Mouse (Mus musculus) heart, embryonic 15.5 days (tissue): ENCODE data around the gene Lrrc8d. TPM values are rescaled to one million over a fixed set of nuclear protein-coding genes. Genes with fewer than 3 reads are reported as not detected.
A peak's percentile ranks its signal among the peaks of the same experiment; 100 is the strongest.

Experiments
- ATAC-seq: fragments of 200-750 bp; cut with Nextera tagmentation; replicated peaks from 2 replicates; pipeline ENCODE4 v1.8.0; 2017; ENCODE audit warnings: low read depth, moderate TSS enrichment; ENCODE audit not compliant: insufficient number of reproducible peaks, insufficient read depth, low FRiP score
- H3K27ac ChIP-seq: fragments of 300-500 bp; sonication (generic); 2 replicates; pipeline ENCODE4 v1.5.1; 2015; ENCODE audit warnings: mild to moderate bottlenecking, inconsistent platforms
- H3K27me3 ChIP-seq: fragments of 300-500 bp; sonication (generic); 2 replicates; pipeline ENCODE4 v1.6.1; 2015; ENCODE audit warnings: inconsistent platforms
- H3K36me3 ChIP-seq: fragments of 300-500 bp; sonication (generic); 2 replicates; pipeline ENCODE4 v1.6.1; 2015; ENCODE audit warnings: mild to moderate bottlenecking, inconsistent platforms
- H3K4me1 ChIP-seq: fragments of 300-500 bp; sonication (generic); replicated peaks from 2 replicates; pipeline ENCODE4 v1.6.1; 2015; ENCODE audit warnings: inconsistent platforms
- H3K4me2 ChIP-seq: fragments of 300-500 bp; sonication (generic); 2 replicates; pipeline ENCODE4 v1.6.1; 2015; ENCODE audit warnings: inconsistent platforms, mild to moderate bottlenecking, moderate library complexity
- H3K4me3 ChIP-seq: fragments of 300-500 bp; sonication (generic); 2 replicates; pipeline ENCODE4 v1.5.1; 2015; ENCODE audit warnings: mild to moderate bottlenecking, inconsistent platforms
- H3K9ac ChIP-seq: fragments of 300-500 bp; sonication (generic); 2 replicates; pipeline ENCODE4 v1.6.1; 2015; ENCODE audit warnings: mild to moderate bottlenecking, inconsistent platforms
- H3K9me3 ChIP-seq: fragments of 300-500 bp; sonication (generic); replicated peaks from 2 replicates; pipeline ENCODE4 v1.6.1; 2016; ENCODE audit warnings: inconsistent platforms
- WGBS: fragments of 180-500 bp; shearing (Covaris S2); methylation state at CpG from one replicate; pipeline ENCODE4 v1.1.7; 2015; ENCODE audit warnings: mixed read lengths; 5-methylcytosine and 5-hydroxymethylcytosine counted together
- polyA plus RNA-seq: library from polyadenylated mRNA; unstranded; fragments of >200 nt; fragmentation: Nextera tagmentation; extraction: Ambion mirVana; gene quantifications from 2 replicates; pipeline ENCODE4 v1.2.1, GENCODE M21; 2015

Gene Lrrc8d
- polyA plus RNA-seq, 1 experiment from 2014 or later: 7.4 TPM

DNA sequence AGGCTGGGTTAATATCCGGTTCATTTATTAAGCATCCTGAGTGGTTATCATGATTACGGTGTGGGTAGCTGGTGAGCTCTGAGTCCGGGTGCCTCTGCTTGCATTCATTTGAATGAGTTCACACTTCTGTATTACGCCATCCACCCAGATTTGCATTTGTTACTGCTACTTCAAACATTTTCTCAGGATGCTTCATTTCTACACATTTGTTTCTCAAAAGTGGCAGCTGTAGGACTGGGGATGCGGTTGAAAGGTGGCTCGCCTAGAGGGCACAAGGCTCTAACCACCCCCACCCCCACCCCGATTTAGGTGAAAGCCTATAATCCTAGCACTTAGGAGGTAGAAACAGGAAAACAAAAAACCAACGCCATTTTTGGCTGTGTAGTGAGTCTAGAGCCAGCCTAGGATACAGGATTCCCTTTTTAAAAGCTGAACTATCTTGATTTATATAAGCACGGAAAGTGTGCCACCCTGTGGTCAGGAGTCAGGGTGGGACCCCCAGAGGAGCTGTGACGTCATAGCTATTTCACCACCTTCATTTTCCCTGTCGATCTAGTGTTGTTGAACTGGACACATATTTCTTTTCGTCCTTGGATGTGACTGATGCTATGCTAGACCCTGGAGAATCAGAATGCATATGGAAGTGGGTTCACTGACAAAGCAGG lies 13.3 kb upstream of the Lrrc8d start:
- H3K27ac ChIP-seq: no peak overlapping the region
- H3K36me3 ChIP-seq: no peaks in the 10 kb centered on the region
- H3K27me3 ChIP-seq: no peaks in the 10 kb centered on the region
- H3K4me3 ChIP-seq: no peak overlapping the region
- H3K4me2 ChIP-seq: no peak overlapping the region
- ATAC-seq: no peak
- H3K9me3 ChIP-seq: no peaks in the 10 kb centered on the region
- peaks cover 7% of the 10 kb centered on the region; the same call in 1 of the 2 replicates for H3K4me1 ChIP-seq
- H3K9ac ChIP-seq: no peak overlapping the region
- 54% methylated on average over 12 of the region's 12 CpGs for WGBS

DNA sequence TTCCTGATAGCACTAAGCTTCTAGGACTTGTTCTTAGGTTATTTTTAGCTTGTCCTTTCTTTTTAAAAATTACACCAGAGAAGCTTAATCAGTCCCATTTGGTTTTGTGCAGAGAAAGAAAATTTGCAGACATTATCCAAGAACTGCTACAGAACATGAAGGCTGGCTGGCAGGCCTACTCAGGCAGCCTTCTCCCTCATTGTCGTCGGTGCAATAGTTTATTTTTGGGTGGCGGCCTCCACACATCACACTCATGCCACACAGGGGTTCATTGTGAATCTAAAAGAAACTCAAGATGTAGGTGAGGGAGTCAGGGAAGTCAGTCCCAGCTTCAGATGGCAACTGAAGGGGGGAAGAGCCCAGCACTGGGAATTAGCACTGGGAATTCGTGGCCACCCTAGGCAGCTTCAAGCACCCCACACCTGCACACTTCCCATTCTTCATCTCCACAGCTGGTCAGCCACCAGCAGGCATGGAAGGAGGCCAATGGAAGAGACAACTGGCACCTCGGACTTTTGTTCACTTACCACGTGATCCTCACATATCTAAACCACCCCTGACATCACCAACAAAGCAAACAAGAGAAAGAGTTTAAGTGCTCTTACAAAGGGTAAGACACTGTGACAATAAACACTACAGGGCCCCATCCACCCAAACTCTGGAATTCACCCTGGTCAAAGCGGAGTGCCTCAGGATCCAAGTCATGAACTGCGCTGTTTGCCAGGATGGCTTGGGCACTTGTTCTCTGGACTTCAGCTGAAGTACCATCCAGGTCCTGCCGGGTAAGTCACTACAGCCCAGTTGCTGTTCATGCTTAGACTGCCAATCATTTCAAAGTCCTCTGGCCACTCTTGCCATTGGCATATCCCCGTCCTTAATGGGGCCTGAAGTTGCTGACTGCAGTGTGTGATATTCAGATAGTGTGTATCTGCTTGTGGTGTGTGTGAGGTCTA lies 9.0 kb upstream of the Lrrc8d start:
- peaks cover 5% of the 10 kb centered on the region; the same call in 1 of the 2 replicates for H3K4me1 ChIP-seq
- H3K4me2 ChIP-seq: no peak overlapping the region
- H3K36me3 ChIP-seq: no peaks in the 10 kb centered on the region
- H3K4me3 ChIP-seq: no peak overlapping the region
- ATAC-seq: no peak
- 57% methylated on average over 10 of the region's 10 CpGs for WGBS
- peak overlapping the region; percentile 7; the same call in 1 of the 2 replicates for H3K27ac ChIP-seq
- no peaks in the 10 kb centered on the region for H3K27me3 ChIP-seq
- H3K9ac ChIP-seq: no peak overlapping the region
- no peaks in the 10 kb centered on the region for H3K9me3 ChIP-seq

DNA sequence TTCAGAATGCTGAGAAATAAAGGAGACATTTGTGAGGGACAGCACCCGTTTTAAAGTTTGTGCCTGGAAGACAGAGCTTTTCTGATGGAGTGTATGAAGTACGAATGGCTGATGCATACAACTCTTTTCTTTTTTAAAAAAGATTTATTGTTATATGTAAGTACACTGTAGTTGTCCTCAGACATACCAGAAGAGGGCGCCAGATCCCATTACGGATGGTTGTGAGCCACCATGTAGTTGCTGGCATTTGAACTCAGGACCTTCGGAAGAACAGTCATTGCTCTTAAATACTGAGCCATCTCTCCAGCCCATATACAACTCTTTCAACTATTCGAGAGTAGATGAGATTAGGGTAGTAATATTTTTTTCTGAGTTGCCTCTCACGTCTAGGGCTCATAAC lies 8.1 kb upstream of the Lrrc8d start:
- H3K4me2 ChIP-seq: no peak overlapping the region
- no peaks in the 10 kb centered on the region for H3K9me3 ChIP-seq
- 86% methylated on average over 7 of the region's 7 CpGs for WGBS
- H3K27me3 ChIP-seq: no peaks in the 10 kb centered on the region
- no peak overlapping the region for H3K9ac ChIP-seq
- no peak for ATAC-seq
- H3K4me1 ChIP-seq: peaks cover 5% of the 10 kb centered on the region; the same call in 1 of the 2 replicates
- no peak overlapping the region for H3K27ac ChIP-seq
- H3K4me3 ChIP-seq: no peak overlapping the region
- H3K36me3 ChIP-seq: no peaks in the 10 kb centered on the region

GRCm38 (mm10) chr5:105694339-105694930 lies 5.3 kb upstream of the Lrrc8d start:
- WGBS: 58% methylated on average over 7 of the region's 7 CpGs
- Histone ChIP-seq H3K27me3 (no peaks in the 10 kb centered on the region), H3K9me3 (no peaks in the 10 kb centered on the region), H3K4me1 (peaks cover 14% of the 10 kb centered on the region), H3K4me2 (no peak overlapping the region), H3K36me3 (no peaks in the 10 kb centered on the region), H3K9ac (no peak overlapping the region), H3K27ac (no peak overlapping the region), H3K4me3 (no peak overlapping the region)
- ATAC-seq: no peak

- Histone ChIP-seq H3K4me3 (no peak overlapping the region), H3K4me1 (peaks cover 16% of the 10 kb centered on the region), H3K9me3 (no peaks in the 10 kb centered on the region), H3K36me3 (no peaks in the 10 kb centered on the region), H3K27ac (no peak overlapping the region), H3K27me3 (no peaks in the 10 kb centered on the region), H3K4me2 (no peak overlapping the region), H3K9ac (no peak overlapping the region)
- WGBS: 65% methylated on average over 6 of the region's 6 CpGs
- ATAC-seq: no peak
Observed at GRCm38 (mm10) chr5:105696049-105696448, 3.7 kb upstream of the Lrrc8d start.

GRCm38 (mm10) chr5:105697886-105698285 lies 1.9 kb upstream of the Lrrc8d start:
- H3K4me3 ChIP-seq: no peak overlapping the region
- peaks cover 21% of the 10 kb centered on the region for H3K4me1 ChIP-seq
- H3K27me3 ChIP-seq: no peaks in the 10 kb centered on the region
- no peak overlapping the region for H3K4me2 ChIP-seq
- H3K27ac ChIP-seq: no peak overlapping the region
- H3K9me3 ChIP-seq: no peaks in the 10 kb centered on the region
- H3K9ac ChIP-seq: no peak overlapping the region
- 78% methylated on average over 3 of the region's 3 CpGs for WGBS
- H3K36me3 ChIP-seq: no peaks in the 10 kb centered on the region
- no peak for ATAC-seq

- H3K27ac ChIP-seq: 0 out of 2 replicates have a peak overlapping the region, but pooled peaks have one; percentile 29
- H3K36me3 ChIP-seq: no peaks in the 10 kb centered on the region
- WGBS: 40% methylated on average over 7 of the region's 7 CpGs
Observed at GRCm38 (mm10) chr5:105698694-105699093, 1.1 kb upstream of the Lrrc8d start.

DNA sequence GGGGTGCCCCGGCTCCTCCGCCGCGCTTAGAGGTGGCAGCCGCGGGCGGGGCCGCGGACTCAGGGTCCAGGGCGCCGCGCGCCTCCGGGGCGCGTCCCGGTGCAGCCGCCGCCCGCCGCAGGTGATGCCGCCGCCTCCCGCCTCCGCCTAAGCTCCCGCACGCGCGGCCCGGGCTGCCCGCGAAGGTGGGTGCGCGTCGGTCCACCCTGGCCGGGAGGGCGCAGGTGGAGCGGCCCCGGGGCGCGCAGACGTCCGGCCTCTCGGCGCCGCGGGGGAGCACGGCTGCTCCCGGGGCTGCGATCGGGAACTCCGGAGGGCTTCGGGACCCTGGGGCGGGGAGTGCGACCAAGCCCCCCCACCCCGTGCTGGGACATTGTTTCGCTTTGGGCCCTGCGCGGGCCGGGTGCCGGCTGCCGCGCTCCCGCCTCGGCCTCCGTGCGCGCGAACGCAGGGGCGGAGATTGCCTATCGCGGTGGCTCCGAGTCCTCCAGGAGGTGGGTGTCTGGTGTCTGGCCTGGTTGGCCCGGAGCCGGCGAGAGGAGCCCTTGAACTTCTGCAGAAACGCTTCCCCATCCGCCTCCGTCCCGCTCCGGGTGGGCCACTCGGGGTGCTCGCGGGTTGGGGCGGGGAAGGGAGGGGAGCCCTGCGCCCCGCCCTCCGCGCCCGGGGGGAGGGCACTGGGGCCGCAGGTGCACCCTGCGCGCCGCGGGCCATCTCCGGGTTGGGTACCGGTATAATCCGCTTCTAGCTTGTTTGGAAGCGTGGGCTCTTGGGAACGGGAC lies 492 bp downstream of the Lrrc8d start:
- Histone ChIP-seq H3K27me3 (no peaks in the 10 kb centered on the region), H3K4me3 (peak overlapping the region; percentile 96), H3K4me1 (peaks cover 42% of the 10 kb centered on the region), H3K4me2 (peak overlapping the region; percentile 95), H3K9me3 (no peaks in the 10 kb centered on the region), H3K9ac (peak overlapping the region; percentile 91), H3K36me3 (no peaks in the 10 kb centered on the region), H3K27ac (peak overlapping the region; percentile 83)
- under 1% methylated on average over 91 of the region's 101 CpGs for WGBS
- ATAC-seq: peak; percentile 54

More at GRCm38 (mm10) chr5:105698694-105699093, 1.1 kb upstream of the Lrrc8d start:
- Histone ChIP-seq H3K27me3 (no peaks in the 10 kb centered on the region), H3K9ac (no peak overlapping the region), H3K4me1 (peaks cover 29% of the 10 kb centered on the region), H3K9me3 (no peaks in the 10 kb centered on the region), H3K4me3 (no peak overlapping the region; the same call in 1 of the 2 replicates), H3K4me2 (peak overlapping the region; percentile 95)
- ATAC-seq: no peak

DNA sequence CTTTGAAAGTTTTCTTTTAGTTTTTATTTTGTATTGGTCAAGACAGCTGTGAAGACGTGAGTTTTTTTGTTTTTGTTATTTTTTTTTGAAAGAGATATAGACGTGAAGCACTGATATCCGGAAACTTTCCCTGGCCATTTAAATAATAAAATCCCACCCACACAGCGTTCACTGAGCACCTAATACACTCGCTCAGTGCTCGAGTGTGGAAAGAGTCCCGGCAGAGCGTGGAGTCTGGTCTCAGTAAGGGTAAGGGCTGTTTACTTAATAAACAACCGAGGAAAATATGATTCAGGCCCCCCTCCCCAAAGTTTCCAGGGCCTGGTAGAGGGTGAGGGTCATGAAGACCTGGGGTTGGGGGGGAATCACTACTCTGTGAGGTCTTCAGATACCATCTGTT lies 1.6 kb downstream of the Lrrc8d start:
- H3K27me3 ChIP-seq: no peaks in the 10 kb centered on the region
- no peaks in the 10 kb centered on the region for H3K36me3 ChIP-seq
- H3K4me2 ChIP-seq: peak overlapping the region; percentile 95; the same call in 1 of the 2 replicates
- H3K9me3 ChIP-seq: no peaks in the 10 kb centered on the region
- H3K4me3 ChIP-seq: peak overlapping the region; percentile 96
- H3K9ac ChIP-seq: peak overlapping the region; percentile 91; the same call in 1 of the 2 replicates
- no peak for ATAC-seq
- no peak overlapping the region for H3K27ac ChIP-seq
- 65% methylated on average over 9 of the region's 9 CpGs for WGBS
- H3K4me1 ChIP-seq: peaks cover 42% of the 10 kb centered on the region

DNA sequence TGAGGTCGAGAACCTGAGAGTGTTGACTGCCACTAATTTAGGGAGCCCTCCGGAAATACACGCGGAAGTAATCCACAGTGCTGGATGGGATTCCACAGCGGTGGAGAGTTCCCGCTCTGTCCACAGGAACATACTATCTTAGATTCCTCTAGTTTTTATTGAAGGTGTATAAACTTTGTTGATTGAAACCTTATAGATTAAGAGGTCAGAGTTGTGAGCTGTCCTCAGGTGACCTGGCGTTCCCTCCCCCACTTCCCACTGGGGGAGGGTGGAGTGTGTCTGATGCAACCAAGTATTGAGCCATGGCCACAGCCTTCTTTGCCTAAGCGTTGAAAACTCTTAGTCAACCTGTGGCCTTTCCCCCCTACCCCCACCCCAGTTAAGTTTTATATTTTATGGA lies 2.1 kb downstream of the Lrrc8d start:
- WGBS: 74% methylated on average over 8 of the region's 8 CpGs
- Histone ChIP-seq H3K4me2 (no peak overlapping the region), H3K36me3 (no peaks in the 10 kb centered on the region), H3K27me3 (no peaks in the 10 kb centered on the region), H3K9me3 (no peaks in the 10 kb centered on the region), H3K27ac (no peak overlapping the region), H3K9ac (no peak overlapping the region), H3K4me1 (peaks cover 42% of the 10 kb centered on the region), H3K4me3 (no peak overlapping the region)
- ATAC-seq: no peak
